ENCODE assay signal across 16 mouse cellular contexts in genomic region chr1:34740891-34741290, GRCm38 (mm10).
"Had no signal": no experiment of that assay in that cellular context is flagged by ENCODE, and none has a peak within 500 bp of the region (broad histone marks: within the 10 kb centered on the region; RNA-seq: fewer than 3 reads in every experiment).

No protein-coding gene starts in this region.

- H3K27me3 ChIP-seq: neural tube, embryonic 12.5 days; neural tube, embryonic 13.5 days; stomach, embryonic 15.5 days had no signal

- H3K9me3 ChIP-seq: neural tube, embryonic 12.5 days; neural tube, embryonic 13.5 days; stomach, embryonic 15.5 days had no signal

- H3K4me1 ChIP-seq: neural tube, embryonic 12.5 days; neural tube, embryonic 13.5 days; stomach, embryonic 15.5 days had no signal

- H3K36me3 ChIP-seq: neural tube, embryonic 12.5 days; stomach, embryonic 15.5 days had no signal

- H3K9ac ChIP-seq: neural tube, embryonic 12.5 days; neural tube, embryonic 13.5 days; stomach, embryonic 15.5 days had no signal

- H3K4me2 ChIP-seq: neural tube, embryonic 12.5 days; neural tube, embryonic 13.5 days; stomach, embryonic 15.5 days had no signal

- H3K27ac ChIP-seq: neural tube, embryonic 12.5 days; neural tube, embryonic 13.5 days; stomach, embryonic 15.5 days; stomach, postnatal 0 days had no signal

- H3K4me3 ChIP-seq: neural tube, embryonic 12.5 days; neural tube, embryonic 13.5 days; stomach, embryonic 15.5 days had no signal

- DNase-seq: retina, postnatal 1 day; right cerebral cortex, adult 18-20 months; right cerebral cortex, postnatal 14 days; right cerebral cortex, postnatal 25 days; right cerebral cortex, postnatal 4 days; spleen, adult 18-20 months; thymus, adult 18-20 months; thymus, adult 2 months; thymus, postnatal 14 days; thymus, postnatal 25 days; thymus, postnatal 36 days; thymus, postnatal 4 days had no signal
